Mouse (Mus musculus) G1E (cell line): ENCODE results near the gene Trp53i13.

Experiments used
- CTCF ChIP-seq: IDR thresholded peaks from 2 replicates; pipeline ENCODE4 v1.5.1; 2012; ENCODE audit warnings: low read depth, low read length, inconsistent platforms, mixed read lengths
- GATA1 ChIP-seq: IDR thresholded peaks from 2 replicates; pipeline ENCODE4 v1.6.1; 2012; ENCODE audit warnings: borderline replicate concordance, low read length, inconsistent platforms, mixed read lengths
- POLR2AphosphoS5 ChIP-seq: IDR thresholded peaks from 2 replicates; pipeline ENCODE4 v1.6.1; 2012; ENCODE audit warnings: low read depth, low read length, inconsistent platforms; ENCODE audit not compliant: insufficient replicate concordance
- TAL1 ChIP-seq: conservative IDR thresholded peaks from 2 replicates; pipeline ENCODE4 v1.6.1; 2012; ENCODE audit warnings: low read depth, low read length, inconsistent platforms, mixed read lengths

DNA sequence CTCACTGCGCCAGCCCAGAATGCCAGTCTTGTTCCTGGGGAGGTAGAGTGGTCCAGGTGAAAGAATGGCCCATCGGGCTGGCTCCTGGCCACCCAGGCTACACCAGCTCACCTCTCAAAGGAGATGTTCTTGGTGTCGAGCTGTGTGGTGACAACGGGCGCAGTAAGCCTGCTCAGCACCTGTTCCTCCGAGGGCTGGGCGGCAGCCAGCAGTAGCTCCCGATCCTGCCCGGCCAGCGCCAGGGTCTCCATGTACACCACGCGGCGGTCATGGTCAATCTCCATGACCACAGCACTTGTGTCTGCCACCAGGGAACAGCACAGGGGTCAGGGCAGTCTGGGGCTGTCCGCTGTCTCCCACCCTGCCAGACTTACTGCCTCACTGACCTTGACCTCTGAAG lies 39.6 kb downstream of the Trp53i13 start:
- TF ChIP-seq CTCF (no peak), TAL1 (no peak), POLR2AphosphoS5 (no peak), GATA1 (no peak)
